Mouse (Mus musculus): ENCODE measurements at regions not wholly inside any gene's neighbourhood (a gene's known extent, or its start where the extent isn't known, plus 50 kb on each side); places are given as distances from the start of the nearest gene placed in this dataset.

DNA sequence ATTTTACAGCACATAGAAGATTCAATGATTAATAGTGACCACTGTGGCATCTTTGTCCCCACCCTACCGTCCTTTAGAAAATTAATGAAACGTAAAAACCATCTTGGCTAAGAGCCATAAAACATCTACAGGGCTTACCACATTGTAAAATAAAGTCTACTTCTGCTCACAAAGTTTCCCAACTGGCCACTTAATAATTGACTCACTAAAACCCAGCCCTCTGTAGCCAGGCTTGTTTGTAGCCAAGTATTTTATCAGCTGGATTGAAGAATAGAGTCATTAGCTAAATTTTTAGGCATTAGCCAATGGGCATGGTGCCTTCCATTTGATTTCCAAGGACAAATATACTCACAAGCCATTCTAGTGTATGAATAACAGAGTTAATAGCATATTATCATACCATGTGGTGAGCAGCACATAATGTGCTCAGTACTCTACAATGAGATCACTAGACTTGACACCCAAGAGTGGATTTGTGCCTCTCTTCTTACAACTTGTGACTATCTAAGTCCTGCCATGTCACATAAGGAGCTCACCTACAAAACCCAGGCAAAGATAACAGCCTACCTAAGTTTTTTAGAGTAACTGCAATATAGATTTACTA is 602.7 kb upstream of the Kif18a start:
- Histone ChIP-seq H3K27ac (ENCODE audit: low read depth) (no peak overlapping the region), H3K4me3 (ENCODE audit: low read depth, low read length) (no peak overlapping the region)
- ATAC-seq (ENCODE audit: insufficient read depth), result no peak

GRCm38 (mm10) chr2:108681574-108681973 is 599.0 kb upstream of the Kif18a start:
- H3K4me1 ChIP-seq (ENCODE audit: insufficient read depth), result no peaks in the 10 kb centered on the region
- TF ChIP-seq CTCF (IDR thresholded peaks at IDR 0.05; ENCODE audit: low read depth), result no peak
- WGBS, result 75% methylated on average over 3 of the region's 3 CpGs
- no peak for DNase-seq
- H3K4me2 ChIP-seq, result no peak overlapping the region
- no peak overlapping the region for H3K4me3 ChIP-seq (ENCODE audit: low read depth, low read length)
- H3K9me3 ChIP-seq (ENCODE audit: low read depth, low read length), result no peaks in the 10 kb centered on the region
- ATAC-seq (ENCODE audit: insufficient read depth), result no peak
- no peaks in the 10 kb centered on the region for H3K36me3 ChIP-seq (ENCODE audit: insufficient read depth)
- H3K27ac ChIP-seq (ENCODE audit: low read depth), result no peak overlapping the region
- H3K27me3 ChIP-seq (ENCODE audit: insufficient read depth, low read length), result no peaks in the 10 kb centered on the region
- H3K9ac ChIP-seq, result no peak overlapping the region

More for the DNA sequence above, 602.7 kb upstream of the Kif18a start:
- DNase-seq, result no peak
- no peak for TF ChIP-seq CTCF (IDR thresholded peaks at IDR 0.05; ENCODE audit: low read depth)
- Histone ChIP-seq H3K27me3 (ENCODE audit: insufficient read depth, low read length) (no peaks in the 10 kb centered on the region), H3K9me3 (ENCODE audit: low read depth, low read length) (no peaks in the 10 kb centered on the region), H3K4me1 (ENCODE audit: insufficient read depth) (no peaks in the 10 kb centered on the region), H3K9ac (no peak overlapping the region), H3K4me2 (no peak overlapping the region), H3K36me3 (ENCODE audit: insufficient read depth) (no peaks in the 10 kb centered on the region)
- 55% methylated on average over 2 of the region's 2 CpGs for WGBS

DNA sequence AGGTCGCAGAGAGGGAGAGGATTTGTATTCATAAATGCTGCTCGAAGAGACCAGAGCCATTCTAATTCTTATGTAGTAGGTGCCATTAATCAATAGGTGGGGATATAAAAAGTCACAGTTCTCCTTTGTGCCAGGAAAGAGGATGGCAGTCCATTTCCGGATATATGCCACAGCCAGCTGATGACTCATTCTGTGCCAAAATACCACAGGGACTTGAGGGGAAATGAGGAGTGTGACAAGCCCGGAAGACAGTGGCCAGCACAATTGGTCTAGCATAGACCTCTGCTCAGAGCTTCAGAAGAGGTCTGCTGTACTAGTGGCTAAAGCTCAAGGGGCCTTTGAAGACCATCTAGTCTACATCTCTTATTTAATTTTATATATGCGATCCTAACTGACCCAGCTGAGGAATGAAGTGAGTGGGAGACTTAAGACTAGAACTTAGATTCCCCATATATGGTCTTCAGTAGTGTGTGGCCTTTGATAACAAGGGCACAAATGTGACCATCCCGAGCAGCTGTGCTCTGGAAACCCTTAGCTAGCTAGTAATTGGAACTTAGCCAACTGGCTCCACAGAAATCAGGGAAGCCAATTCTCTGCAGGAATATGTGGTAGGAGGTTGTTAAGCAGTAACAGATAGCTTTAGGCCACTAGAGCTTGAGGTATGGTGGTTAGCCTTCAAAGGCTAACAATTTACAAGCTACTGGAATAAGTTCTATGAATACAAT is 594.4 kb upstream of the Kif18a start:
- ATAC-seq (ENCODE audit: insufficient read depth) (peak; percentile 28; the same call in 1 of the 2 replicates), DNase-seq (peak; percentile 65)
- Histone ChIP-seq H3K36me3 (ENCODE audit: insufficient read depth) (no peaks in the 10 kb centered on the region), H3K4me3 (ENCODE audit: low read depth, low read length) (no peak overlapping the region), H3K27me3 (ENCODE audit: insufficient read depth, low read length) (no peaks in the 10 kb centered on the region), H3K27ac (ENCODE audit: low read depth) (no peak overlapping the region), H3K4me2 (no peak overlapping the region), H3K9ac (no peak overlapping the region), H3K4me1 (ENCODE audit: insufficient read depth) (no peaks in the 10 kb centered on the region), H3K9me3 (ENCODE audit: low read depth, low read length) (no peaks in the 10 kb centered on the region)
- no peak for TF ChIP-seq CTCF (IDR thresholded peaks at IDR 0.05; ENCODE audit: low read depth)
- WGBS, result 66% methylated on average over 6 of the region's 6 CpGs

DNA sequence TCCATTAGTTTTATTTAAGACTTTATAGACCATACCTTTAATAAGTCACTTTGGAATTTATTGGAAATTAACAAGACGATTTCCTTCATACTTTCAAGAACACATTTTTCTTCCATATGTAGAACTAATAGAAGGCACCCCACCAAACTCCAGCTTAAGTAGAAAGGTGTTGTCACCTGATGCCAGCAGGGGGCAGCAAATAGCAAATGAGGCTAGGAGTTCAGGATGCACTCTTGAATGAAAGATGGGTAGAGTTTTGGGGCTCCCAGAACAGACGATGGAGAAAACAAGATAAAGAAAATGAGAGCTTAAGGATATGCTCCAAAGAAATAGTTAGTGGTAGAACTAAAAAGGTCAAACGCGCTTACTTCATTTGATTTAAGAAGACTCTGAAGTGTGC is 590.4 kb upstream of the Kif18a start:
- TF ChIP-seq CTCF (IDR thresholded peaks at IDR 0.05; ENCODE audit: low read depth), result peak; percentile 66

GRCm38 (mm10) chr2:108691156-108692007 is 589.2 kb upstream of the Kif18a start:
- Histone ChIP-seq H3K4me2 (peak overlapping the region; percentile 39), H3K9me3 (ENCODE audit: low read depth, low read length) (no peaks in the 10 kb centered on the region), H3K36me3 (ENCODE audit: insufficient read depth) (no peaks in the 10 kb centered on the region), H3K27ac (ENCODE audit: low read depth) (0 out of 2 replicates have a peak overlapping the region, but pooled peaks have one; percentile 8), H3K4me3 (ENCODE audit: low read depth, low read length) (no peak overlapping the region), H3K4me1 (ENCODE audit: insufficient read depth) (no peaks in the 10 kb centered on the region), H3K9ac (no peak overlapping the region), H3K27me3 (ENCODE audit: insufficient read depth, low read length) (no peaks in the 10 kb centered on the region)
- ATAC-seq (ENCODE audit: insufficient read depth) (peak; percentile 95), DNase-seq (peak; percentile 88)
- no peak for TF ChIP-seq CTCF (IDR thresholded peaks at IDR 0.05; ENCODE audit: low read depth)
- 27% methylated on average over 10 of the region's 10 CpGs for WGBS

More for the DNA sequence above, 590.4 kb upstream of the Kif18a start:
- Histone ChIP-seq H3K9me3 (ENCODE audit: low read depth, low read length) (no peaks in the 10 kb centered on the region), H3K9ac (no peak overlapping the region), H3K4me1 (ENCODE audit: insufficient read depth) (no peaks in the 10 kb centered on the region), H3K27me3 (ENCODE audit: insufficient read depth, low read length) (no peaks in the 10 kb centered on the region), H3K27ac (ENCODE audit: low read depth) (no peak overlapping the region), H3K4me3 (ENCODE audit: low read depth, low read length) (no peak overlapping the region), H3K36me3 (ENCODE audit: insufficient read depth) (no peaks in the 10 kb centered on the region), H3K4me2 (no peak overlapping the region)
- WGBS, result 40% methylated on average over 4 of the region's 4 CpGs
- no peak for ATAC-seq (ENCODE audit: insufficient read depth)
- peak; percentile 77 for DNase-seq

GRCm38 (mm10) chr2:108701308-108701707 is 579.2 kb upstream of the Kif18a start:
- ATAC-seq (ENCODE audit: insufficient read depth) (no peak), DNase-seq (no peak)
- Histone ChIP-seq H3K4me3 (ENCODE audit: low read depth, low read length) (no peak overlapping the region), H3K4me2 (no peak overlapping the region), H3K9ac (no peak overlapping the region), H3K36me3 (ENCODE audit: insufficient read depth) (no peaks in the 10 kb centered on the region), H3K9me3 (ENCODE audit: low read depth, low read length) (no peaks in the 10 kb centered on the region), H3K4me1 (ENCODE audit: insufficient read depth) (no peaks in the 10 kb centered on the region), H3K27me3 (ENCODE audit: insufficient read depth, low read length) (no peaks in the 10 kb centered on the region), H3K27ac (ENCODE audit: low read depth) (no peak overlapping the region)
- TF ChIP-seq CTCF (IDR thresholded peaks at IDR 0.05; ENCODE audit: low read depth), result no peak
- 58% methylated on average over 7 of the region's 7 CpGs for WGBS
